Mouse (Mus musculus): Measurements from ENCODE around the gene Tubgcp6. TPM values are rescaled to one million over a fixed set of nuclear protein-coding genes. Genes with fewer than 3 reads are reported as not detected.

Tubgcp6 gene
- polyA plus RNA-seq, 1 experiment from 2014 or later = 10.5 TPM

DNA sequence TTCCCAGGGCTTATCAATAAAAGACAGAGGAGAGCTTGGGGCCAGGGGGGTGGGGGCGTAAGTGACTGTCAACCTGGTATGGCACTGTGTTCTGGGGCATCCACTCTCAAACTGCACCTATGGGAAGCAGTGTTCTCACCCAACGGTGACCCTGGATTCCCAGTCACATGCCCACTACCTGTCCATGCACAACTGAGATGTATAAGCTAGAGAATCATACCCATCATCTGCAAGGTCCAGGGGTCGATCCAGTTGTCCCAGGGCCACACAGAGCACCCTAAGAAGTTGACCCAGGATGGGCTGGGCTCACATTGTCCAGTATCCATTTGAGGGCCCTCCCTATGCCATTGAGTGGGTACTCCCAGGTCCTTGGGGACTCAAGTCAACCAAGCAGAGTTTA, 1.4 kb upstream of the Tubgcp6 start:
- Histone ChIP-seq H3K4me1 (replicated peaks) (peaks cover 45% of the 10 kb centered on the region), H3K9ac (no peak overlapping the region), H3K9me3 (no peaks in the 10 kb centered on the region), H3K27me3 (replicated peaks) (no peaks in the 10 kb centered on the region), H3K27ac (no peak overlapping the region), H3K4me3 (replicated peaks) (no peak overlapping the region), H3K4me2 (replicated peaks) (no peak overlapping the region), H3K36me3 (0 out of 2 replicates have a peak, but pooled peaks cover 3% of the 10 kb centered on the region)
- ATAC-seq = no peak
- 91% methylated on average over 3 of the region's 3 CpGs for WGBS

DNA sequence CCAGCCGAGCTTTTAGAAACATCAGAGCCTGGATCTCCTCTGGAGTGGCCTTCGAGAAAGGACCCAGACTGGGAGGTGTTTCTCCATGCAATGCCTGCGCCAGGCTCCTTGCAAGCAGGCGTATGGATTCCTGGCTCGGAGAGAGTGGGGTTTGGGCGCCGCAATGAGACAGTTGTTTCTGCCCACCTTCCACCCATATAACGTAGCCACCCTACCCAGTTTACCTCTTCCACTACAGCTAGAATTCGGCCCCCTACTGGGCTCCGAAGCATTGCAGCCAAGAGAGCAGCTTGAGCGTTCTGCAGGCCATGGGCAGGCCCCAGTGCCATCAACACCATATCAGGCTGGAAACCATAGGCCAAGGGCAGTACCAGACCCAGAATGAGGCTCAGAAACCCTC, 683 bp upstream of the Tubgcp6 start:
- Histone ChIP-seq H3K4me1 (replicated peaks) (peaks cover 41% of the 10 kb centered on the region), H3K36me3 (peaks cover 6% of the 10 kb centered on the region; the same call in 1 of the 2 replicates), H3K4me2 (replicated peaks) (peak overlapping the region; percentile 91), H3K9me3 (no peaks in the 10 kb centered on the region), H3K27me3 (replicated peaks) (no peaks in the 10 kb centered on the region), H3K27ac (peak overlapping the region; percentile 74), H3K4me3 (replicated peaks) (peak overlapping the region; percentile 79), H3K9ac (peak overlapping the region; percentile 81)
- WGBS = 31% methylated on average over 11 of the region's 11 CpGs
- no peak for ATAC-seq

DNA sequence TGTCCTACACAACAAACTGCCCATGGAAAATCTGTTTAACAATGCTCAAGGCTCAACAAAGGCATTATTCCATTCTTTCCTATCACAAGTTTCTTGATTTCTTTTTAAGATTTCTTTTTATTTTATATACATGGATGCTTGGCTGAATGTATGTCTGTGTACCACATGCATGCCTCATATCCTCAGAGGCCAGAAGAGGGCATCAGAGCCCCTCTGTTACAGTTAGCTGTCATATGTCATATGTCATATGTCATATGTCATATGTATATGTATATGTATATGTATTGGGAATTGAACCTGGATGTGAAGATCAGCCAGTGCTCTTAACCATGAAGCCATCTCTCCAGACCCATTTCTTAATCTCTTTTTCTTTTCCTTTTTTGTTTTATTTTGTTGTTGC, 4.9 kb downstream of the Tubgcp6 start:
- no peak for ATAC-seq

DNA sequence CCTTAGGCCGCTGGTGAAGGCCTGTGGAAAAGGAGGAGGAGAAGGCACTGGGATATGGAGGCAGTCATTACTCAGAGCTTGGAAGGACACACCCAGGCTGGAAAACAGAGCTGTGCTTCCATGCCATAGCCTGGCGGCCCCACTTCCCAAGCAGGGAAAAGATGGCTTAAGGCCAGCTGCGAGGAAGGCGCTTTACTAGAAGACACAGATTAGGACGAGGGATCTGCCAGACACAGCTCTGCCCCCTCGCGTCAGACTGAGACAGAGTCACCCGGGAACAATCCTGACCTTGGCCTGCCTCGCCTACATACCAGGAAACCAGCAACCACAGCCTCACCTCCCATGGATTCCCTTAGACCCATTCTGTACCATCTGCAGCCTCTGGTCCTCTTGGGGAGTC, 12.8 kb downstream of the Tubgcp6 start:
- no peak overlapping the region for H3K27ac ChIP-seq
- H3K4me1 ChIP-seq (replicated peaks) = no peaks in the 10 kb centered on the region
- no peak overlapping the region for H3K4me2 ChIP-seq (replicated peaks)
- peaks cover 28% of the 10 kb centered on the region for H3K36me3 ChIP-seq
- no peak for ATAC-seq
- 74% methylated on average over 9 of the region's 9 CpGs for WGBS
- no peaks in the 10 kb centered on the region for H3K9me3 ChIP-seq
- H3K4me3 ChIP-seq (replicated peaks) = no peak overlapping the region
- no peak overlapping the region for H3K9ac ChIP-seq
- no peaks in the 10 kb centered on the region for H3K27me3 ChIP-seq (replicated peaks)

More for the DNA sequence above, 4.9 kb downstream of the Tubgcp6 start:
- no peaks in the 10 kb centered on the region for H3K27me3 ChIP-seq (replicated peaks)
- no peak overlapping the region for H3K27ac ChIP-seq
- H3K4me3 ChIP-seq (replicated peaks) = no peak overlapping the region
- H3K9ac ChIP-seq = no peak overlapping the region
- no peaks in the 10 kb centered on the region for H3K9me3 ChIP-seq
- peaks cover 27% of the 10 kb centered on the region; the same call in 1 of the 2 replicates for H3K36me3 ChIP-seq
- H3K4me1 ChIP-seq (replicated peaks) = peaks cover 17% of the 10 kb centered on the region
- H3K4me2 ChIP-seq (replicated peaks) = no peak overlapping the region

DNA sequence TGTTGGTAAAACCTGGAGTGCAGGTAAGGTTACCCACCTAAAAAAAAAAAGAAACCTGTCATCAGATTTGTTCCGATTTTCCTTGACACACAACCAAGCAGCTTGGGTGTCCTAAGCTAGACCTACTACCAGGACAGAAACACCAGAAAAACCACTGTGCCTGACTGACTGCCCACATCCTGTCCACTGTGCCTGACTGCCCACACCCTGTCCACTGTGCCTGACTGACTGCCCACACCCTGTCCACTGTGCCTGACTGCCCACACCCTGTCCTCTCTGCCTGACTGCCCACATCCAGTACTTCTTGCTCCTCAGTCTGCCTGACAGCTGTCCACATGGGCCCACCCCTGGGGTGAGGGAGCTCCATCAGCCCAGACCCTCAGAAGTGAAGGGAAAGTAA, 15.9 kb downstream of the Tubgcp6 start:
- no peak for ATAC-seq
- 91% methylated on average over 1 of the region's 1 CpGs for WGBS
- H3K9me3 ChIP-seq = no peaks in the 10 kb centered on the region
- no peaks in the 10 kb centered on the region for H3K4me1 ChIP-seq (replicated peaks)
- H3K9ac ChIP-seq = no peak overlapping the region
- peaks cover 41% of the 10 kb centered on the region for H3K36me3 ChIP-seq
- H3K4me2 ChIP-seq (replicated peaks) = no peak overlapping the region
- no peaks in the 10 kb centered on the region for H3K27me3 ChIP-seq (replicated peaks)
- no peak overlapping the region for H3K27ac ChIP-seq
- H3K4me3 ChIP-seq (replicated peaks) = no peak overlapping the region

DNA sequence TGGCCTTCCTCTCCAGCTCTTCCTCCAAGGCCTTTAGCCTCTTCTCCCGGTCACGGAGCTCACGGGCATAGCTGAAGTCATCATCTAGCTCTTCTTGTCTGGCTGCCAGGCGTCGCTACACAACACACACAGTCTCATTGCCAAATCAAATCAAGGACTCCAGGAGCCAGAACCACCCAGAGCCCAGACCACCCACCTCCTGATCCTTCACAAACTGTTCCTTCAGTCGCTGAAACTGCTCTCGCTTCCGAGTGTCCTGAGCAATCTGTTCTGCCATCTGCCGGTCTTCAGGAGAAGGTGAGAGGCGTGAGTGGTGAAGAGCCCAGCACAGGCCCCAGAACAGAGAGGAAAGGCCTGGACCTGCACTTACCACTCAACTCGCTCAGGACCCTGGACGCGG, 16.8 kb downstream of the Tubgcp6 start:
- no peak overlapping the region for H3K4me2 ChIP-seq (replicated peaks)
- 92% methylated on average over 13 of the region's 13 CpGs for WGBS

DNA sequence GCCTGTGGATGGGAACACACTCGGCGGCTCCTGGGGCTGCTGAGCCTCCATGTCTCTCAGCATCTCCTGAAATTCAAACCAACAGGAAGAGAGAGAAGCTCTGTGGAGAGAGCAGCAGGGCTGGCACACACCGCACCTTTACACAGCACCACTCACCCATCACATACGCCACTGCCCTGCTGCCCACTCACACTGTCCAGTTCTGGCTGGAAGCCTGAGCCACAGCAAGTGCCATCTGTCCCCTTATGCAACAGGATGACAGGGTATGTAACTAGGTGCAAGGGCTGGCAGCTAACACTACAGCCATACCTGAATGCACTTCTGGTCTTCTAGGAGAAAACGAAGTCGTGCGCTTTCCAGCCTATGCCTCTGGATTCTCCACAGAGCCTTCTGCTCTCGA, 18.5 kb downstream of the Tubgcp6 start:
- 92% methylated on average over 8 of the region's 8 CpGs for WGBS
- H3K27ac ChIP-seq = no peak overlapping the region
- no peak overlapping the region for H3K4me2 ChIP-seq (replicated peaks)
- ATAC-seq = no peak
- H3K4me1 ChIP-seq (replicated peaks) = no peaks in the 10 kb centered on the region
- H3K9me3 ChIP-seq = no peaks in the 10 kb centered on the region
- no peak overlapping the region for H3K4me3 ChIP-seq (replicated peaks)
- H3K9ac ChIP-seq = no peak overlapping the region
- H3K36me3 ChIP-seq = peaks cover 61% of the 10 kb centered on the region
- no peaks in the 10 kb centered on the region for H3K27me3 ChIP-seq (replicated peaks)

More for the DNA sequence above, 16.8 kb downstream of the Tubgcp6 start:
- Histone ChIP-seq H3K36me3 (peaks cover 47% of the 10 kb centered on the region), H3K27ac (no peak overlapping the region), H3K9ac (no peak overlapping the region), H3K9me3 (no peaks in the 10 kb centered on the region), H3K27me3 (replicated peaks) (no peaks in the 10 kb centered on the region), H3K4me3 (replicated peaks) (no peak overlapping the region), H3K4me1 (replicated peaks) (no peaks in the 10 kb centered on the region)
- ATAC-seq = no peak

DNA sequence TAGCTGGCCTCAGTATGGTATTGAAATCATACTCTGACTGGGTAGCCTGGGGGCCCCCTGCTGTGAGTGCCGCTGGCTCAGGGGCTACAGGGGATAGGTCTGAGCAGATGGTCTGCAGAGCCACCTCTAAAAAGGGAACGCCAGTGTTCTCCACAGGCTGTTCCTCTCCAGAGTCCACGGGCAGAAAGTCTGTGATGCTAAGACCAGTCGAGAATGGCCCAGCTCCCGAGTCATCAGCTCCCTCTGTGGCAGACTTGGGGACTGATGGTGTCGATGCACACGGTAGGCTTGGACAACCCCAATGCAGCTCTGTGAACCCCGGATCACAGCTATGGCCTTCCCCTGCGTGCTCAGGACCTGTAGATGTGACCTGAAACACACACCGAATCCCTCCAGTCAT, 19.0 kb downstream of the Tubgcp6 start:
- Histone ChIP-seq H3K4me1 (replicated peaks) (no peaks in the 10 kb centered on the region), H3K27ac (no peak overlapping the region), H3K4me3 (replicated peaks) (no peak overlapping the region), H3K9ac (no peak overlapping the region), H3K4me2 (replicated peaks) (no peak overlapping the region), H3K27me3 (replicated peaks) (no peaks in the 10 kb centered on the region), H3K36me3 (peaks cover 66% of the 10 kb centered on the region), H3K9me3 (no peaks in the 10 kb centered on the region)
- WGBS = 89% methylated on average over 10 of the region's 10 CpGs
- no peak for ATAC-seq

DNA sequence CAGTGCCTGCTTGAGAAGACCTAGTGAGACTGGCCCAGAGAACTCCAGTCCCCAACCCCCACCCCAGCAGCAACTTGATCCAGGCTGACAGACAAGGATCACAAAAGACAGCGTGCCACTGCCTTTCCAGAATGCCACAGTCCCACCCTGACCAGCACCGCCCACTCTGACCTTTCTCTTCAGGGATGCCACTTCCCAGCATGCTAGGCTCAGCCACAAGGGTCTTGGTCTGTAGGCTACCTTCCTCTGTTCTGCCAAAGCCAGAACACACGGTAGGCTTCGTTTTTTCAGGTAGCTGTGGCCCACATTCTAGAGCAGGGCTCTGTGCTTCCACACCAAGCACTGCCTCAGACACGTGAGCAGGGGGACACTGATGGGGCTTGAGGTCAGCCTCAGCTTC, 20.3 kb downstream of the Tubgcp6 start:
- Histone ChIP-seq H3K9me3 (no peaks in the 10 kb centered on the region), H3K36me3 (peaks cover 69% of the 10 kb centered on the region), H3K4me1 (replicated peaks) (no peaks in the 10 kb centered on the region), H3K4me2 (replicated peaks) (no peak overlapping the region), H3K27me3 (replicated peaks) (no peaks in the 10 kb centered on the region), H3K4me3 (replicated peaks) (no peak overlapping the region), H3K9ac (no peak overlapping the region), H3K27ac (no peak overlapping the region)
- WGBS = 81% methylated on average over 5 of the region's 5 CpGs
- ATAC-seq = no peak

DNA sequence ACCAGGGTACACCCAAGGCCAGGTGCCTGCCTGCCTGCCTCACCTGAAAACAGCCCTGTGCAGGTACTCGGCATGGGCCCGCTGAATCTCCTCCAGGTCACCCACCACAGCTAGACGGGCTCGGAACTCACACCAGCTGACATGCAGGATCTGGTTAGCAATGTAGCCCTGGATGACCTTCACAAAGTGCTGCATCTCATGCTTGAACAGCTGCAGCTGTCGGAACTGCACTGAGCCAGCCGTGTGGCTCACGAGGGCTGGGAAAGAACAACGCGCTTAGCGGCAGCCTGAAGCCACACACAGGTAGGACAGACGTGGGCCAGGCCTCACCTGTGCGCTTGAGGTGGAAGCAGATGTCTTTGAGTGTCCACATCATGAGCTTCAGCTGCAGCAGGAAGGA, 22.1 kb downstream of the Tubgcp6 start:
- Histone ChIP-seq H3K9me3 (no peaks in the 10 kb centered on the region), H3K36me3 (peaks cover 75% of the 10 kb centered on the region), H3K9ac (no peak overlapping the region), H3K4me1 (replicated peaks) (no peaks in the 10 kb centered on the region), H3K4me3 (replicated peaks) (no peak overlapping the region), H3K27ac (no peak overlapping the region), H3K27me3 (replicated peaks) (no peaks in the 10 kb centered on the region), H3K4me2 (replicated peaks) (no peak overlapping the region)
- ATAC-seq = no peak
- 88% methylated on average over 12 of the region's 12 CpGs for WGBS

DNA sequence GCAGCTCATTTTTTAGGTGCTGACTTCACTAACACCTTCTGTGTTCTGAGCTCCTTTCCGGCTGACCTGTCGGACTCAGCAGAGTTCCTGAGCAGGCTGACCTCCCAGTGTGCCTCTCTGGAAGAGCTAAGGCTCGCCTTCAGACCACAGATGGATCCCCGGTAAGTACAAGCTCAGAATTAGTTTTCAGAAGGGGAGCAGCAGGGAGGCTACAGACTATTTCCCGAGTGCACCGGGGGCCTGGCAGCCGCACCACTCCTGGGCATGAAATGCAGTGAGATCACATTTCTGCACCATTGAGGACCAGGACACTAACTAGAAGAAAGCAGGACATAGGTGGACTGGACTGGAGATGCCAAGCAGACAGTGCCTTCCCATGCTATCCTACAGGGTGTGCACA, 24.3 kb downstream of the Tubgcp6 start:
- 85% methylated on average over 7 of the region's 7 CpGs for WGBS
- peaks cover 70% of the 10 kb centered on the region for H3K36me3 ChIP-seq
- no peak for ATAC-seq
- no peaks in the 10 kb centered on the region for H3K4me1 ChIP-seq (replicated peaks)
- H3K27ac ChIP-seq = no peak overlapping the region
- H3K9ac ChIP-seq = no peak overlapping the region
- no peaks in the 10 kb centered on the region for H3K27me3 ChIP-seq (replicated peaks)
- H3K4me2 ChIP-seq (replicated peaks) = no peak overlapping the region
- H3K9me3 ChIP-seq = no peaks in the 10 kb centered on the region
- H3K4me3 ChIP-seq (replicated peaks) = no peak overlapping the region

DNA sequence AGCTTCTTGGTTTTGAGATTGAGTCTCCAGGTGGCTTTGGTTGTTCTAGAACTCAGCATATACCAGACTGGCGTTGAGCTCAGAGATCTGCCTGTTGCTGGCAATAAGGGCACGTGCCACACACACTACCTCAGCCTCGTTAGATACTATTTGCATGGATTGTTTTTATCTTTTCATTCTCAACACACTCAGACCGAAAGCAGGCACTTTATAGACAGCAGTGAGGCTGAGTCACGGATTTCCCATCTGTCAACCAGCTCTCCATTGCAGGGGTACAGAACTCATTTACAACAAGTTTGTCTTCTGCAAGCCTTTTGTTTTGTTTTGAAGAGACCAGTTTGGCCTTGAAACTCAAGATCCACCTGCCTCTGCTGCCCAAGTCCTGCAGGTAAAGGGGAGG, 25.5 kb downstream of the Tubgcp6 start:
- 91% methylated on average over 5 of the region's 5 CpGs for WGBS
- peaks cover 66% of the 10 kb centered on the region for H3K36me3 ChIP-seq
- no peak for ATAC-seq

DNA sequence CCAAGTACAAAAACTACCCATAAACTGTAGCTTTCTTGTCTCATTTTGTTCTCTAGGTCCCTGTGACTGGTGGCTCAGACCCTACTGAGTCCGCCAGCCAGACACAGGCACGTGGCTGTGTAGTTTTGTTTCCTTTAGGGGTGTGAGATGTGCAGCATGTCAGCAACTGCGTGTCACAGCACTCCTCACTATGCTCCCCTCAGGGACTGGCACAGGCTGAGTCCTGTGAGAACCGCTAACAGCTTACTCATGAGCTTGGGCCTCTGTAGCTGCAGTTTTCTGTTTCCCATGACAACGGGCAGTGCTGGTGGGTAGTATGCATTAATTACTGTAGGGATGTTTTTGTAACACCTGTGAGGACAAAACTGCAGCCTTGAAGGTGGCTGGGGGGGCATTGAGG, 30.7 kb downstream of the Tubgcp6 start:
- Histone ChIP-seq H3K27ac (no peak overlapping the region), H3K9ac (no peak overlapping the region), H3K4me1 (replicated peaks) (peaks cover 10% of the 10 kb centered on the region), H3K36me3 (peaks cover 28% of the 10 kb centered on the region), H3K9me3 (no peaks in the 10 kb centered on the region), H3K4me2 (replicated peaks) (no peak overlapping the region), H3K4me3 (replicated peaks) (no peak overlapping the region), H3K27me3 (replicated peaks) (no peaks in the 10 kb centered on the region)
- WGBS = 77% methylated on average over 5 of the region's 5 CpGs
- ATAC-seq = no peak

More for the DNA sequence above, 25.5 kb downstream of the Tubgcp6 start:
- Histone ChIP-seq H3K4me2 (replicated peaks) (no peak overlapping the region), H3K27ac (no peak overlapping the region), H3K4me3 (replicated peaks) (no peak overlapping the region), H3K4me1 (replicated peaks) (no peaks in the 10 kb centered on the region), H3K9me3 (no peaks in the 10 kb centered on the region), H3K27me3 (replicated peaks) (no peaks in the 10 kb centered on the region), H3K9ac (no peak overlapping the region)
